Mouse (Mus musculus) gastrocnemius, postnatal 14 days (tissue): ENCODE results near the gene Ntn4. TPM values are rescaled to one million over a fixed set of nuclear protein-coding genes. Genes with fewer than 3 reads are reported as not detected.

Experiments used
- DNase-seq: peaks from one replicate; pipeline ENCODE4 v3.0.0; 2021; ENCODE audit warnings: mixed read lengths
- intact Hi-C: fragments of 180-260 bp; cut with DNase I; formaldehyde crosslinking; loops from one replicate; pipeline ENCODE4 v1.15.1; 2025; ENCODE audit warnings: low total_unique reads
- total RNA-seq, 2 experiments: library from RNA; stranded (reverse); gene quantifications; 2 replicates each; pipeline ENCODE4 v1.2.3; 2021

Gene Ntn4
- total RNA-seq, 2 experiments from 2014 or later, result 8.9 to 9.3 TPM

GRCm38 (mm10) chr10:93708515-93708914 is 68.0 kb downstream of the Ntn4 start:
- DNase-seq, result no peak
- intact Hi-C loops, result no loop called here

- intact Hi-C loops, result no loop called here
- no peak for DNase-seq
Observed at GRCm38 (mm10) chr10:93709536-93709935, 69.1 kb downstream of the Ntn4 start.

GRCm38 (mm10) chr10:93721625-93722337 is 81.3 kb downstream of the Ntn4 start:
- intact Hi-C loops, result no loop called here
- DNase-seq, result no peak

- DNase-seq, result peak; percentile 22
Observed at GRCm38 (mm10) chr10:93723942-93724542, 83.6 kb downstream of the Ntn4 start.

GRCm38 (mm10) chr10:93728131-93728530 is 87.7 kb downstream of the Ntn4 start:
- no peak for DNase-seq
- intact Hi-C loops, result no loop called here

More at GRCm38 (mm10) chr10:93723942-93724542, 83.6 kb downstream of the Ntn4 start:
- intact Hi-C loops, result no loop called here

- DNase-seq, result no peak
- intact Hi-C loops, result no loop called here
Observed at GRCm38 (mm10) chr10:93730514-93730913, 90.0 kb downstream of the Ntn4 start.

- intact Hi-C loops, result no loop called here
Observed at GRCm38 (mm10) chr10:93731248-93731691, 90.8 kb downstream of the Ntn4 start.

GRCm38 (mm10) chr10:93736114-93736645 is 95.7 kb downstream of the Ntn4 start:
- peak; percentile 80 for DNase-seq
- intact Hi-C loops, result no loop called here

More at GRCm38 (mm10) chr10:93731248-93731691, 90.8 kb downstream of the Ntn4 start:
- no peak for DNase-seq

- DNase-seq, result peak; percentile 21
- intact Hi-C loops, result no loop called here
Observed at GRCm38 (mm10) chr10:93737080-93737479, 96.6 kb downstream of the Ntn4 start.

- intact Hi-C loops, result no loop called here
Observed at GRCm38 (mm10) chr10:93741446-93742096, 101.1 kb downstream of the Ntn4 start.

GRCm38 (mm10) chr10:93742097-93742446 is 101.6 kb downstream of the Ntn4 start:
- intact Hi-C loops, result no loop called here
- DNase-seq, result no peak

More at GRCm38 (mm10) chr10:93741446-93742096, 101.1 kb downstream of the Ntn4 start:
- no peak for DNase-seq

- no peak for DNase-seq
- intact Hi-C loops, result no loop called here
Observed at GRCm38 (mm10) chr10:93742598-93742997, 102.1 kb downstream of the Ntn4 start.

GRCm38 (mm10) chr10:93749267-93750192 is 109.0 kb downstream of the Ntn4 start:
- intact Hi-C loops, result no loop called here
- DNase-seq, result no peak

- intact Hi-C loops, result no loop called here
- no peak for DNase-seq
Observed at GRCm38 (mm10) chr10:93751302-93751701, 110.8 kb downstream of the Ntn4 start.

GRCm38 (mm10) chr10:93753711-93754391 is 113.4 kb downstream of the Ntn4 start:
- DNase-seq, result no peak

GRCm38 (mm10) chr10:93756211-93756610 is 115.7 kb downstream of the Ntn4 start:
- intact Hi-C loops, result no loop called here
- DNase-seq, result no peak

More at GRCm38 (mm10) chr10:93753711-93754391, 113.4 kb downstream of the Ntn4 start:
- intact Hi-C loops, result no loop called here

- intact Hi-C loops, result no loop called here
- no peak for DNase-seq
Observed at GRCm38 (mm10) chr10:93759644-93760043, 119.2 kb downstream of the Ntn4 start.

GRCm38 (mm10) chr10:93760429-93760828 is 119.9 kb downstream of the Ntn4 start:
- DNase-seq, result no peak
- intact Hi-C loops, result no loop called here

GRCm38 (mm10) chr10:93763074-93763473 is 122.6 kb downstream of the Ntn4 start:
- DNase-seq, result peak; percentile 25
- intact Hi-C loops, result no loop called here
